ENCODE assay signal across 14 mouse cellular contexts in the genomic region with DNA sequence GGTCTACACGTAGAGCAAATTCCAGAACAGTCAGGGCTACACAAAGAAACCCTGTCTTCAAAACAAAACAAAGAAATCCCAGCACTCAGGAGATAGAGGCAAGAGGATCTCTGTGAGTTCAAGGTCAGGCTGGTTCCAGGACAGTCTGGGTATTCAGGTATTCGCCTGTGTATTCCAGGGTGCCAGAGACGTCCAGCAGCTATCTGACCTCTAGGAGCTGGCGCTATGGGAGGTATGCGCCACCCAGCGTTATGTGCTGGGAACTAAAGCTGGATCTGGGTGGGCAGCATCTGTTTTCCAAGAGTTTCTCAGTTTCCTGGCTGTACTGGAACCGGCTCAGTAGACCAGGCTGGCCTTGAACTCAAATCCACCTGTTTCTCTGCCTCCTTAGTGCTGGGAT. TPM values are rescaled to one million over a fixed set of nuclear protein-coding genes. Genes with fewer than 3 reads are reported as not detected.
DNase-seq lines count a peak whose midpoint lies in the region; ATAC-seq and TF ChIP-seq lines count a peak whose summit lies in the region.
"Had no signal": no experiment of that assay in that cellular context is flagged by ENCODE, and none has a peak within 500 bp of the region (broad histone marks: within the 10 kb centered on the region; RNA-seq: fewer than 3 reads in every experiment).

No protein-coding gene starts in this region.

- no peaks in the 10 kb centered on the region for H3K36me3 ChIP-seq in intestine, postnatal 0 days (ENCODE audit: control insufficient read depth, insufficient read depth)
- no peaks in the 10 kb centered on the region for H3K36me3 ChIP-seq in intestine, embryonic 16.5 days (ENCODE audit: control insufficient read depth, insufficient read depth, low read length)
- H3K36me3 ChIP-seq in midbrain, postnatal 0 days (ENCODE audit: insufficient read depth, low read length): no peaks in the 10 kb centered on the region
- H3K36me3 ChIP-seq in midbrain, embryonic 16.5 days (ENCODE audit: control insufficient read depth, insufficient read depth, low read length): no peaks in the 10 kb centered on the region
- H3K36me3 ChIP-seq: heart, embryonic 12.5 days; lung, embryonic 15.5 days; midbrain, embryonic 12.5 days; neural tube, embryonic 13.5 days had no signal

- no peaks in the 10 kb centered on the region for H3K9me3 ChIP-seq in intestine, postnatal 0 days (ENCODE audit: control insufficient read depth)
- H3K9me3 ChIP-seq in intestine, embryonic 16.5 days (ENCODE audit: control insufficient read depth, low read length): no peaks in the 10 kb centered on the region
- H3K9me3 ChIP-seq in midbrain, postnatal 0 days (ENCODE audit: low read length): no peaks in the 10 kb centered on the region
- H3K9me3 ChIP-seq in midbrain, embryonic 16.5 days (replicated peaks; ENCODE audit: control insufficient read depth, low read length, poor library complexity, severe bottlenecking): no peaks in the 10 kb centered on the region
- H3K9me3 ChIP-seq: heart, embryonic 12.5 days; lung, embryonic 15.5 days; midbrain, embryonic 12.5 days; neural tube, embryonic 13.5 days had no signal

- no peak overlapping the region for H3K9ac ChIP-seq in intestine, postnatal 0 days (ENCODE audit: low read depth, low read length)
- no peak overlapping the region for H3K9ac ChIP-seq in intestine, embryonic 16.5 days (ENCODE audit: low read depth, low read length)
- no peak overlapping the region for H3K9ac ChIP-seq in midbrain, postnatal 0 days (replicated peaks; ENCODE audit: low read length, poor library complexity, severe bottlenecking)
- no peak overlapping the region for H3K9ac ChIP-seq in midbrain, embryonic 16.5 days (ENCODE audit: low read depth, low read length)
- H3K9ac ChIP-seq: heart, embryonic 12.5 days; lung, embryonic 15.5 days; midbrain, embryonic 12.5 days; neural tube, embryonic 13.5 days had no signal

- peak; percentile 65 for TF ChIP-seq CTCF in intestine, postnatal 0 days (IDR thresholded peaks at IDR 0.05; ENCODE audit: low read depth)
- TF ChIP-seq CTCF in midbrain, postnatal 0 days (IDR thresholded peaks at IDR 0.05): peak; percentile 43

- no peak for ATAC-seq in intestine, postnatal 0 days
- no peak for ATAC-seq in intestine, embryonic 16.5 days
- no peak for ATAC-seq in midbrain, postnatal 0 days (ENCODE audit: low FRiP score)
- no peak for ATAC-seq in midbrain, embryonic 16.5 days

- H3K4me2 ChIP-seq in intestine, postnatal 0 days (replicated peaks; ENCODE audit: low read depth): no peak overlapping the region
- no peak overlapping the region for H3K4me2 ChIP-seq in intestine, embryonic 16.5 days (ENCODE audit: low read depth, low read length)
- H3K4me2 ChIP-seq in midbrain, postnatal 0 days (ENCODE audit: low read depth, low read length, poor library complexity, severe bottlenecking): no peak overlapping the region
- no peak overlapping the region for H3K4me2 ChIP-seq in midbrain, embryonic 16.5 days (ENCODE audit: low read length)
- H3K4me2 ChIP-seq: heart, embryonic 12.5 days; lung, embryonic 15.5 days; midbrain, embryonic 12.5 days; neural tube, embryonic 13.5 days had no signal

- peaks cover 33% of the 10 kb centered on the region for H3K27me3 ChIP-seq in intestine, postnatal 0 days (replicated peaks; ENCODE audit: control insufficient read depth, insufficient read depth, low read length)
- H3K27me3 ChIP-seq in intestine, embryonic 16.5 days (replicated peaks; ENCODE audit: control insufficient read depth, insufficient read depth, low read length): peaks cover 27% of the 10 kb centered on the region
- H3K27me3 ChIP-seq in midbrain, postnatal 0 days (ENCODE audit: insufficient read depth, low read length): peaks cover 25% of the 10 kb centered on the region
- peaks cover 21% of the 10 kb centered on the region for H3K27me3 ChIP-seq in midbrain, embryonic 16.5 days (ENCODE audit: control insufficient read depth, insufficient read depth, low read depth, low read length)

- no peak overlapping the region for H3K4me3 ChIP-seq in intestine, postnatal 0 days (ENCODE audit: low read depth, low read length)
- no peak overlapping the region for H3K4me3 ChIP-seq in intestine, embryonic 16.5 days (ENCODE audit: low read length)
- H3K4me3 ChIP-seq in midbrain, postnatal 0 days (ENCODE audit: low read depth, low read length): no peak overlapping the region
- no peak overlapping the region for H3K4me3 ChIP-seq in midbrain, embryonic 16.5 days (ENCODE audit: low read depth, low read length)
- H3K4me3 ChIP-seq: heart, embryonic 12.5 days; lung, embryonic 15.5 days; midbrain, embryonic 12.5 days; neural tube, embryonic 13.5 days had no signal

- H3K27ac ChIP-seq in intestine, postnatal 0 days (ENCODE audit: low read depth, low read length): no peak overlapping the region
- no peak overlapping the region for H3K27ac ChIP-seq in intestine, embryonic 16.5 days (ENCODE audit: low read length)
- no peak overlapping the region for H3K27ac ChIP-seq in midbrain, postnatal 0 days (ENCODE audit: low read depth, low read length)
- no peak overlapping the region for H3K27ac ChIP-seq in midbrain, embryonic 16.5 days (ENCODE audit: low read length)
- H3K27ac ChIP-seq: lung, embryonic 15.5 days; midbrain, embryonic 12.5 days; neural tube, embryonic 13.5 days had no signal

- no peak for DNase-seq in midbrain, postnatal 0 days (ENCODE audit: low spot score)
- DNase-seq in ZHBTc4 (ENCODE audit: low read depth, low spot score): peak; percentile 87
- DNase-seq in cerebellum, postnatal 4 days (ENCODE audit: low spot score in 2 of 2): no peak
- no peak for DNase-seq in layer of hippocampus, postnatal 36 days
- DNase-seq: right cerebral cortex, adult 18-20 months; thymus, postnatal 4 days had no signal

- WGBS in intestine, postnatal 0 days: 29% methylated on average over 7 of the region's 7 CpGs
- WGBS in intestine, embryonic 16.5 days: 34% methylated on average over 7 of the region's 7 CpGs
- 31% methylated on average over 7 of the region's 7 CpGs for WGBS in midbrain, postnatal 0 days
- WGBS in midbrain, embryonic 16.5 days: 27% methylated on average over 7 of the region's 7 CpGs

- peaks cover 13% of the 10 kb centered on the region for H3K4me1 ChIP-seq in intestine, postnatal 0 days (replicated peaks; ENCODE audit: control insufficient read depth, insufficient read depth, low read length)
- peaks cover 39% of the 10 kb centered on the region for H3K4me1 ChIP-seq in intestine, embryonic 16.5 days (ENCODE audit: control insufficient read depth, insufficient read depth, low read length)
- peaks cover 7% of the 10 kb centered on the region; the same call in 1 of the 2 replicates for H3K4me1 ChIP-seq in midbrain, postnatal 0 days (ENCODE audit: insufficient read depth, low read length)
- peaks cover 24% of the 10 kb centered on the region for H3K4me1 ChIP-seq in midbrain, embryonic 16.5 days (ENCODE audit: control insufficient read depth, insufficient read depth, low read length)

RNA-seq across cellular contexts. Expression of gene 2210011C24Rik, which starts 3.6 kb away (rescaled TPM):
- 4.5 and 4.7 TPM in 2 replicates for polyA plus RNA-seq in intestine, postnatal 0 days (2015; fragmentation: Nextera tagmentation; extraction: Ambion mirVana)
- polyA plus RNA-seq in intestine, embryonic 16.5 days (2015; fragmentation: Nextera tagmentation; extraction: Ambion mirVana): 2.1 and 3.1 TPM in 2 replicates
- total RNA-seq in midbrain, postnatal 0 days (2014; rRNA removed): 0.66 TPM in 1 of 2 replicates, not detected in the other
- polyA plus RNA-seq in midbrain, postnatal 0 days (2015; fragmentation: Nextera tagmentation; extraction: Ambion mirVana): 0.43 and 1.5 TPM in 2 replicates
- 0.28 and 0.30 TPM in 2 replicates for polyA plus RNA-seq in midbrain, embryonic 16.5 days (2015; fragmentation: Nextera tagmentation; extraction: Ambion mirVana)
- total RNA-seq in layer of hippocampus, postnatal 36 days (2021): 1 to 10 TPM in 1 of 2 experiments, under 1 TPM in 1; 0.52 to 1.2 TPM
- polyA plus RNA-seq: heart, embryonic 12.5 days; midbrain, embryonic 12.5 days had no signal

RNA-seq across cellular contexts. Expression of gene 1700067K01Rik, which starts 7.1 kb away (rescaled TPM):
- 0.68 and 0.86 TPM in 2 replicates for polyA plus RNA-seq in intestine, postnatal 0 days (2015; fragmentation: Nextera tagmentation; extraction: Ambion mirVana)
- 0.66 and 0.84 TPM in 2 replicates for polyA plus RNA-seq in intestine, embryonic 16.5 days (2015; fragmentation: Nextera tagmentation; extraction: Ambion mirVana)
- total RNA-seq in midbrain, postnatal 0 days (2014; rRNA removed): 1.2 TPM in 1 of 2 replicates, not detected in the other
- polyA plus RNA-seq in midbrain, postnatal 0 days (2015; fragmentation: Nextera tagmentation; extraction: Ambion mirVana): 0.58 and 0.69 TPM in 2 replicates
- 1.1 and 1.3 TPM in 2 replicates for polyA plus RNA-seq in midbrain, embryonic 16.5 days (2015; fragmentation: Nextera tagmentation; extraction: Ambion mirVana)
- total RNA-seq in layer of hippocampus, postnatal 36 days (2021): under 1 TPM; 0.40 to 0.75 TPM
- total RNA-seq: gastrocnemius, adult 8-10 months had no signal

RNA-seq across cellular contexts. Expression of gene Samd1, which starts 10.9 kb away (rescaled TPM):
- polyA plus RNA-seq in intestine, postnatal 0 days (2015; fragmentation: Nextera tagmentation; extraction: Ambion mirVana): 3.5 and 4.5 TPM in 2 replicates
- polyA plus RNA-seq in intestine, embryonic 16.5 days (2015; fragmentation: Nextera tagmentation; extraction: Ambion mirVana): 5.8 and 6.0 TPM in 2 replicates
- total RNA-seq in midbrain, postnatal 0 days (2014; rRNA removed): 65.3 and 86.9 TPM in 2 replicates
- polyA plus RNA-seq in midbrain, postnatal 0 days (2015; fragmentation: Nextera tagmentation; extraction: Ambion mirVana): 4.1 and 4.6 TPM in 2 replicates
- 5.4 and 6.3 TPM in 2 replicates for polyA plus RNA-seq in midbrain, embryonic 16.5 days (2015; fragmentation: Nextera tagmentation; extraction: Ambion mirVana)
- 10 to 100 TPM; 42.1 to 43.1 TPM for total RNA-seq in layer of hippocampus, postnatal 36 days (2021)

RNA-seq across cellular contexts. Expression of gene Palm3, which starts 12.9 kb away (rescaled TPM):
- 0.30 and 0.39 TPM in 2 replicates for polyA plus RNA-seq in intestine, postnatal 0 days (2015; fragmentation: Nextera tagmentation; extraction: Ambion mirVana)
- polyA plus RNA-seq in intestine, embryonic 16.5 days (2015; fragmentation: Nextera tagmentation; extraction: Ambion mirVana): 5.8 and 6.4 TPM in 2 replicates
- total RNA-seq in midbrain, postnatal 0 days (2014; rRNA removed): 5.1 and 8.0 TPM in 2 replicates
- 4.4 and 4.9 TPM in 2 replicates for polyA plus RNA-seq in midbrain, postnatal 0 days (2015; fragmentation: Nextera tagmentation; extraction: Ambion mirVana)
- 2.8 and 4.7 TPM in 2 replicates for polyA plus RNA-seq in midbrain, embryonic 16.5 days (2015; fragmentation: Nextera tagmentation; extraction: Ambion mirVana)
- 1 to 10 TPM; 2.9 to 4.1 TPM for total RNA-seq in layer of hippocampus, postnatal 36 days (2021)

RNA-seq across cellular contexts. Expression of gene Il27ra, which starts 34.0 kb away (rescaled TPM):
- polyA plus RNA-seq in intestine, postnatal 0 days (2015; fragmentation: Nextera tagmentation; extraction: Ambion mirVana): 0.29 and 0.31 TPM in 2 replicates
- polyA plus RNA-seq in intestine, embryonic 16.5 days (2015; fragmentation: Nextera tagmentation; extraction: Ambion mirVana): 1.2 and 1.4 TPM in 2 replicates
- total RNA-seq in midbrain, postnatal 0 days (2014; rRNA removed): 0.71 and 1.1 TPM in 2 replicates
- polyA plus RNA-seq in midbrain, postnatal 0 days (2015; fragmentation: Nextera tagmentation; extraction: Ambion mirVana): 0.21 and 0.29 TPM in 2 replicates
- polyA plus RNA-seq in midbrain, embryonic 16.5 days (2015; fragmentation: Nextera tagmentation; extraction: Ambion mirVana): 0.26 and 0.47 TPM in 2 replicates
- 1 to 10 TPM; 2.3 to 2.9 TPM for total RNA-seq in layer of hippocampus, postnatal 36 days (2021)
